Mouse (Mus musculus) heart, adult 2 months (tissue): ENCODE measurements around the gene Sgsm3.

Experiments
- CTCF ChIP-seq: fragments of 200-600 bp; IDR thresholded peaks from 2 replicates; pipeline ENCODE4 v1.8.1; 2022; ENCODE audit warnings: antibody characterized with exemption, mild to moderate bottlenecking, moderate library complexity
- EP300 ChIP-seq: fragments of 200-500 bp; IDR thresholded peaks from 2 replicates; pipeline ENCODE4 v1.6.1; 2011; ENCODE audit warnings: low read depth, low read length, control low read depth; ENCODE audit not compliant: insufficient read depth
- POLR2A ChIP-seq: fragments of 200-500 bp; IDR thresholded peaks from 2 replicates; pipeline ENCODE4 v1.6.1; 2011; ENCODE audit warnings: mild to moderate bottlenecking, low read depth, low read length, control low read depth; ENCODE audit not compliant: insufficient read depth

- no peak for TF ChIP-seq CTCF
- no peak for TF ChIP-seq POLR2A
- TF ChIP-seq EP300 = no peak
Measured at GRCm38 (mm10) chr15:81031611-81032010, 54.0 kb downstream of the Sgsm3 start.
